In genomic region chr11:40562866-40563265, GRCm38 (mm10) we compare ENCODE assay signal across 16 mouse cellular contexts.
"Had no signal": no experiment of that assay in that cellular context is flagged by ENCODE, and none has a peak within 500 bp of the region (broad histone marks: within the 10 kb centered on the region; RNA-seq: fewer than 3 reads in every experiment).

No protein-coding gene starts in this region.

- H3K4me1 ChIP-seq: liver, embryonic 13.5 days; megakaryocyte, embryonic 14.5 days; midbrain, embryonic 10.5 days; neural tube, embryonic 12.5 days had no signal

- ATAC-seq: intestine, postnatal 0 days; midbrain, embryonic 16.5 days had no signal

- H3K4me3 ChIP-seq: liver, embryonic 13.5 days; megakaryocyte, embryonic 14.5 days; midbrain, embryonic 10.5 days; neural tube, embryonic 12.5 days had no signal

- H3K4me2 ChIP-seq: liver, embryonic 13.5 days; neural tube, embryonic 12.5 days had no signal

- H3K9me3 ChIP-seq: liver, embryonic 13.5 days; megakaryocyte, embryonic 14.5 days; midbrain, embryonic 10.5 days; neural tube, embryonic 12.5 days had no signal

- H3K36me3 ChIP-seq: liver, embryonic 13.5 days; midbrain, embryonic 10.5 days; neural tube, embryonic 12.5 days had no signal

- DNase-seq: kidney, adult 2 months; kidney, postnatal 25 days; liver, embryonic 13.5 days; lung, adult 2 months; lung, postnatal 36 days; right cerebral cortex, adult 18-20 months; right cerebral cortex, postnatal 14 days; right cerebral cortex, postnatal 4 days; thymus, postnatal 25 days had no signal

- H3K27me3 ChIP-seq: liver, embryonic 13.5 days; megakaryocyte, embryonic 14.5 days; neural tube, embryonic 12.5 days had no signal

- H3K9ac ChIP-seq: liver, embryonic 13.5 days; neural tube, embryonic 12.5 days had no signal

- H3K27ac ChIP-seq: kidney, postnatal 0 days; liver, embryonic 13.5 days; midbrain, embryonic 10.5 days; neural tube, embryonic 12.5 days; stomach, postnatal 0 days had no signal
